Comparison of ENCODE assay signal across 29 mouse cellular contexts in the genomic region with DNA sequence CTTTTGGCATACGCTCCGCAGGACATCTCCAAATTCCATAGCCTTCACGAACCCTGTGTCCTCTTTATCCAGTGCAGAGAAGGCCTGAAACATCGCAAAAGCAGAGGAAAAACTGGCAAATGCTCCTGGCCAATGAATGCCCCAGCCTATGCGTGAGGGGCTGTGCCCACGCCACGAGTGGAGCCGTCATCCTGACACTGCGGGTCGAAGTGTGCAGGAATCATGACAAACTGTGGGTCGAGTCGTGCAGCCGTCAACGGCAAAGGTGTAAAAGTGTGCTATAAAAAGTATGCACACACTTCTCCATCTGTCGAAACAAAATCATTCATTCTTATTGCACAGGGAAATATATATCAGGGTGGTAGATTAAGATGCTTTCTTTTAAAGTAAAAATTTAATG.
"Had no signal": no experiment of that assay in that cellular context is flagged by ENCODE, and none has a peak within 500 bp of the region (broad histone marks: within the 10 kb centered on the region; RNA-seq: fewer than 3 reads in every experiment).

No protein-coding gene starts in this region.

- H3K27ac ChIP-seq: limb, embryonic 10.5 days; limb, embryonic 12.5 days; limb, embryonic 13.5 days; limb, embryonic 15.5 days; liver, embryonic 12.5 days; liver, embryonic 13.5 days; liver, embryonic 14.5 days; liver, embryonic 15.5 days; lung, embryonic 15.5 days; macrophage; midbrain, embryonic 10.5 days; midbrain, embryonic 12.5 days; midbrain, embryonic 13.5 days; midbrain, embryonic 15.5 days had no signal

- DNase-seq: left cerebral cortex, postnatal 4 days; liver; liver, embryonic 13.5 days; liver, postnatal 0 days; lung, adult 18-20 months; lung, adult 2 months; lung, embryonic 14.5 days; lung, postnatal 10 days; lung, postnatal 14 days; lung, postnatal 36 days; lung, postnatal 4 days; midbrain, embryonic 14.5 days had no signal

- H3K4me3 ChIP-seq: limb, embryonic 10.5 days; limb, embryonic 12.5 days; limb, embryonic 13.5 days; limb, embryonic 15.5 days; liver, embryonic 12.5 days; liver, embryonic 13.5 days; liver, embryonic 15.5 days; lung, embryonic 15.5 days; megakaryocyte, embryonic 14.5 days; midbrain, embryonic 10.5 days; midbrain, embryonic 12.5 days; midbrain, embryonic 13.5 days; midbrain, embryonic 15.5 days; myocyte had no signal

- ATAC-seq: liver, embryonic 12.5 days; liver, postnatal 0 days; lung, postnatal 0 days; midbrain, embryonic 13.5 days; midbrain, embryonic 15.5 days; midbrain, embryonic 16.5 days had no signal
